8 mouse cellular contexts compared by ENCODE assay signal in the genomic region with DNA sequence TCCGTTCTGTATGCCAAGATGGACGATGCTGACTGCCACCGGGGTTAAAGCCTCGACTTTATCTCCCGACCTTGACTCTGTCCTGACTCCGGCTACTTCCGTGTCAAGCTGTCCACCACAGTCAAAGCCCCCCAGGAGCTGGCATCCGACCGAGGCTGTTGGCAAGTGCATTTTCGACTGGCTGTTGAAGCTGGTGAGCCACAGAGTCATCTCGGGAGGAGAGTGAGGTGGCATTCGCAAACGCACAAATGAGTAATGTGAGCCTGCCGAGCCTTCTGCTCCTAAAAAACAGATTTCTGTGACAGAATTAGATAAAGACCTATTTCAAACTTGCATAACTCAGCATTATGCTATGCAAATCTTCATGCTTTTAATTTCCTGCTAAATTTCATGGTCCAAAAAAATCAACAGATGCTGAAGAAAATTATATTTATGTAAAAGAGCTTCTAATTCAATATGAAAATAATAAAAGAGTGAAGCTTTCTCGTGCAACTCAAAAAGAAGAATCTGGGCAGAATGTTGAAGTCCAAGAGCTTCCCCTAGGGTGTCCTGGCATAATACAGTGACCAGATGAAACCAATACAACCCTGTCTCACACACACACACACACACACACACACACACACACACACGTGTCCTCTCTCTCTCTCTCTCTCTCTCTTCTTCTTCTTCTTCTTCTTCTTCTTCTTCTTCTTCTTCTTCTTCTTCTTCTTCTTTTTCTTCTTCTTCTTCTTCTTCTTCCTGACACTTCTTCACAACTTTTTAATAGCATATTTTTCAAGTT.
DNase-seq lines count a peak whose midpoint lies in the region; ATAC-seq lines count a peak whose summit lies in the region.

No protein-coding gene starts in this region.

- peak; percentile 87 for ATAC-seq in cerebellum, adult (ENCODE audit: insufficient number of reproducible peaks, low FRiP score, low TSS enrichment)
- ATAC-seq in erythroid progenitor cell, adult 5-6 weeks (replicated peaks; ENCODE audit: low FRiP score, poor library complexity, severe bottlenecking) = no peak

- DNase-seq in kidney, postnatal 10 days = peak; percentile 15
- no peak for DNase-seq in kidney, adult 18-20 months
- DNase-seq in layer of hippocampus, adult 18-20 months (ENCODE audit: low spot score in 2 of 2) = peak; percentile 68 to 85
- peak; percentile 61 to 70 for DNase-seq in right cerebral cortex, adult 2 months (ENCODE audit: low spot score in 2 of 2)
- no peak for DNase-seq in embryo, embryonic 10 days (ENCODE audit: low spot score)
- DNase-seq in thymus, adult 18-20 months = no peak

Comparison
In these comparisons a context has a peak if more than half of its experiments do, and no peak if none do; other contexts are left out.
1. DNase-seq: peak in kidney, postnatal 10 days (single experiment), layer of hippocampus, adult 18-20 months (2 of 2) and right cerebral cortex, adult 2 months (2 of 2); none in kidney, adult 18-20 months (single experiment), embryo, embryonic 10 days (single experiment) and thymus, adult 18-20 months (0 of 2).